Mouse (Mus musculus): ENCODE measurements around the gene Ovol3.
"Not testable (repeated sequence)": the region's sequence is repeated elsewhere in the genome, so short reads cannot be mapped to it uniquely, and the experiment has no call there.

Gene Ovol3

GRCm38 (mm10) chr7:30235625-30236024, at the start of gene Ovol3:
Gene Ovol3, minus strand, starts transcription at chr7:30235725.
- DNase-seq (ENCODE audit: extremely low spot score, low spot score): no peak

- DNase-seq (ENCODE audit: extremely low spot score, low spot score): no peak
Measured at GRCm38 (mm10) chr7:30282740-30283139, 47.2 kb upstream of the Ovol3 start.

GRCm38 (mm10) chr7:30281522-30281921, 46.0 kb upstream of the Ovol3 start:
- DNase-seq (ENCODE audit: extremely low spot score, low spot score): no peak

- peak; percentile 73 for DNase-seq (ENCODE audit: extremely low spot score, low spot score)
Measured at GRCm38 (mm10) chr7:30280670-30281138, 45.2 kb upstream of the Ovol3 start.

GRCm38 (mm10) chr7:30279951-30280669, 44.6 kb upstream of the Ovol3 start, which contains the start of the genes Thap8 and Wdr62:
Gene Thap8, plus strand, starts transcription at chr7:30280094.
Gene Wdr62, minus strand, starts transcription at chr7:30280419.
- DNase-seq (ENCODE audit: extremely low spot score, low spot score): peak; percentile 91

GRCm38 (mm10) chr7:30279536-30279935, 44.0 kb upstream of the Ovol3 start:
- DNase-seq (ENCODE audit: extremely low spot score, low spot score): no peak

- DNase-seq (ENCODE audit: extremely low spot score, low spot score): no peak
Measured at GRCm38 (mm10) chr7:30278911-30279310, 43.4 kb upstream of the Ovol3 start.

GRCm38 (mm10) chr7:30274383-30274782, 38.9 kb upstream of the Ovol3 start:
- no peak for DNase-seq (ENCODE audit: extremely low spot score, low spot score)

- no peak for DNase-seq (ENCODE audit: extremely low spot score, low spot score)
Measured at GRCm38 (mm10) chr7:30269641-30270040, 34.1 kb upstream of the Ovol3 start.

GRCm38 (mm10) chr7:30266780-30267179, 31.3 kb upstream of the Ovol3 start:
- DNase-seq (ENCODE audit: extremely low spot score, low spot score): no peak

GRCm38 (mm10) chr7:30265935-30266334, 30.4 kb upstream of the Ovol3 start:
- DNase-seq (ENCODE audit: extremely low spot score, low spot score): no peak

GRCm38 (mm10) chr7:30265531-30265930, 30.0 kb upstream of the Ovol3 start:
- no peak for DNase-seq (ENCODE audit: extremely low spot score, low spot score)

GRCm38 (mm10) chr7:30265041-30265440, 29.5 kb upstream of the Ovol3 start:
- DNase-seq (ENCODE audit: extremely low spot score, low spot score): no peak

GRCm38 (mm10) chr7:30251956-30252954, 16.7 kb upstream of the Ovol3 start:
- no peak for DNase-seq (ENCODE audit: extremely low spot score, low spot score)

- not testable (repeated sequence) for DNase-seq (ENCODE audit: extremely low spot score, low spot score)
Measured at GRCm38 (mm10) chr7:30237374-30237773, 1.8 kb upstream of the Ovol3 start.

GRCm38 (mm10) chr7:30235091-30235490, 434 bp downstream of the Ovol3 start:
- no peak for DNase-seq (ENCODE audit: extremely low spot score, low spot score)

- DNase-seq (ENCODE audit: extremely low spot score, low spot score): no peak
Measured at GRCm38 (mm10) chr7:30234276-30234858, 1.2 kb downstream of the Ovol3 start.

GRCm38 (mm10) chr7:30233387-30233786, 2.1 kb downstream of the Ovol3 start:
- no peak for DNase-seq (ENCODE audit: extremely low spot score, low spot score)

- DNase-seq (ENCODE audit: extremely low spot score, low spot score): peak; percentile 57
Measured at GRCm38 (mm10) chr7:30232631-30233148, 2.8 kb downstream of the Ovol3 start.

GRCm38 (mm10) chr7:30231669-30232454, 3.7 kb downstream of the Ovol3 start, which contains the start of the genes Polr2i and Tbcb:
Gene Polr2i, plus strand, starts transcription at chr7:30231948.
Gene Tbcb, minus strand, starts transcription at chr7:30232272.
- DNase-seq (ENCODE audit: extremely low spot score, low spot score): peak; percentile 94

All from neural tube, embryonic 10.5 days (tissue).